Mouse (Mus musculus) layer of hippocampus, adult 8-10 months (tissue): ENCODE data around the gene Grin2b. TPM values are rescaled to one million over a fixed set of nuclear protein-coding genes. Genes with fewer than 3 reads are reported as not detected.

Source experiments
- DNase-seq, 2 experiments: peaks; one replicate each; pipeline ENCODE4 v3.0.0; 2022; ENCODE audit warnings: low spot score in 2 of 2
- total RNA-seq, 4 experiments: library from RNA; stranded (reverse); gene quantifications; 2 replicates each; pipeline ENCODE4 v1.2.4; 2022

Grin2b gene
- total RNA-seq, 4 experiments from 2014 or later: 262 to 321 (median 293) TPM

DNA sequence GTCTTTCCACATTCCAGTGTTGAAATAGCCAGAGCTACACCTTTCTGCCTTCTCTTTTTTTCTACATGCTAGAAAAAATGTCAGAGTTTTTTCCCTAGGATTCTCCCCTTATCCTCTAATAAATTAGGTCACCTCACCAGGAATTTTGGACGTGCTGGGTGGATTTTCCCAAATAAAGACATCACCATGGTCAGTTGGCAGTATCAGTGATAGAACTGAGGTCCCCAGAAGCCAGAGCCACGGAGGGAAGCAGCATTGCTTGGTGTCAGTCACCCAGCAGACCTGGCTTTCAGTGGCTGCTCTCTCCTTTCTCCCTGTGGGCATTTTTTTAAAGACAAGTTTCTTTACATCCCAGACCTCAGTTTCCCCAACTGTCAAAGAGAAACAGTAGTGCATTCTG is 68.1 kb downstream of the Grin2b start:
- DNase-seq: no peak

- DNase-seq: no peak
These were observed 73.1 kb downstream of the Grin2b start for GRCm38 (mm10) chr6:136100241-136100640.

- no peak for DNase-seq
These were observed 77.0 kb downstream of the Grin2b start for GRCm38 (mm10) chr6:136096269-136096668.

- DNase-seq: no peak
These were observed 93.1 kb downstream of the Grin2b start for GRCm38 (mm10) chr6:136079991-136080734.

- DNase-seq: no peak
These were observed 100.8 kb downstream of the Grin2b start for GRCm38 (mm10) chr6:136072326-136073054.

DNA sequence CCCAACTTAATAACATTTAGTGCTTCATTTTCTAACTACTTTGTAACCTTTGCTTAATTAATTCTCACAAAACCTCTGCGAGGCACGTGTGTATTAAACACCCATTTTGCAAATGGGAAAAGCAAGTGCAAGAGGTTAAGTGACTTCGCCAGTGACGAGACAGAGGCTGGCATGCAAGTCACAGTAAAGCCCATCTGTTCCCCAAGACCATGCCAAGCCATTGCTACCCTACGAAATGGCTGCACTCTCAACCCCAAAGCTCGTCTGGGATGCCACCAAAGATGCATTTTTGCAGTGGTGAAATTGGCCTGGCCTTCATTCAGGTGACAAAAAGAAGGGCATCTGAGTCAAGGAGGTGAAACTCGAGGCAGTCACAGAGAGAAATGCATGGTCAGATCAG is 103.2 kb downstream of the Grin2b start:
- no peak for DNase-seq

DNA sequence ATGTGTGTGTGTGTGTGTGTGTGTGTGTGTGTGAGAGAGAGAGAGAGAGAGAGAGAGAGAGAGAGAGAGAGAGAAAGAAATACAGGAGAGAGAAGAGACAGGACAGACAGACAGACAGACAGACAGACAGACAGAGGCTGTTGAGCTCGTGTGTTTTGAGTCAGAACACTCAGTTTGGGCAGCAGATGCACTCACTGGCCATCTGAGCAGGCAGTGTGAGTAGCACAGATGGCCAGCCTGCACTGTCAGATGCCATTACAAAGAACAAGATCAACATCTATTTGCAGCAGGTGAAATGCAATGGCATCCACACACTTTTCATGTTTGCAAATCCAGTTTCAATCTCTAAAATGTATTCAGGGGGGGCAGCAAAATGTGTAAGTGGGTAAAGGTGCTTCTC is 120.0 kb downstream of the Grin2b start:
- DNase-seq: no peak

GRCm38 (mm10) chr6:136050346-136050745 is 123.0 kb downstream of the Grin2b start:
- no peak for DNase-seq

DNA sequence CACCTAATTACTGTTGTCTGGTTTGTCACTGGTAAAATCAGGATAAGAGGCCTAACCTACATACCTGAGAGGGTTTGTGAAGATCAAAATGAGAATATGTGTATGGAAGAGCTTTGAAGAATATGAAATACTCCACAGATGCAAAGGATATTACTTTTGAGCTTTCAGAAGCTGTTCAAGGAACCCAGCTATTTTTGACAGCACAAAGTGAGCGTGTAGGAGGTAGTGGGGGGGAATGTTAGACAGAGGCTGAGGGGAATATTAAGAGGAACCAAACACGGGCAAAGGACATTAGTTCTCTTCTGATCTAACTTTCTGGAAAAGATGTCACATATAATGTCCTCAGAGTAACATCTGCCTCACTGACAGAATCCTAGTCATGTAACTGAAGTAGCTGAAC is 125.2 kb downstream of the Grin2b start:
- DNase-seq: no peak

DNA sequence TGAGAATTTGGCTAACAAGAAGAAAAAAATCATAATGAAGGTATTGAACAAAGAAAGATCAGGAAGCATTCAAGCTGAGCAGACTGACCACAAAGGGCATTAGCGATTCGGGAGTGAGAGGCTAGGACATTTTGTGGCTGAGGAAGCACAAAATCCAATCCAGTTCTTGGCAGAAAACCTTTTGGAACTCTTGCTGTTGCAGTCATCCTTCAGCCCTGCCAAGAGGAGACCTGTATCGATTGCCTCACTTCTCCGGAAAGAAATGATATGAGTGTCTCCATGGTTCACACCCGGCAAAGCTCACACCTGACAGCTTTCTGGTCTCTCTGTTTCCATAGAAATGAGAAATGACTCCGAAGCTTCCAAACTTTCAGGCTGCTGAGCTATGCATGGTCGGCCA is 127.2 kb downstream of the Grin2b start:
- no peak for DNase-seq

DNA sequence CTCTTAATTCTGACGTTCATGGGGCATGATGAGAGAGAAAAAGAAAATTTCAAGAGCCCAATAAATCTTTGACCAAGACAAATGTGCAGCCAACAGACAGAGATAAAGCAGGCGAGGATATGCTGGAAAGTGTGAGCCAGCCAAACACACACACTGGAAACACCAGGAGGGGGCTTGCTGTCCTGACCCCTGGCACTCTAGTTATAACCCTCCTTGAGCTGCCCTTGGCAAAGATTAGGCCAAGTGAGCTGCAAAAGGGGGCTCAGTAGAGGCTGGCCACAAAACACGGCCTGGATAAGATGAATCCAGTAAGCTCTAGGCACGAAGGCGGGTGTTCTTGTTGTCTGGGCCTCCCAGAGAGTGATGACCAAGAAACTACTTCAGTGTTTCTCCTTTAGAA is 128.8 kb downstream of the Grin2b start:
- no peak for DNase-seq

GRCm38 (mm10) chr6:136042375-136042774 is 130.9 kb downstream of the Grin2b start:
- no peak for DNase-seq

DNA sequence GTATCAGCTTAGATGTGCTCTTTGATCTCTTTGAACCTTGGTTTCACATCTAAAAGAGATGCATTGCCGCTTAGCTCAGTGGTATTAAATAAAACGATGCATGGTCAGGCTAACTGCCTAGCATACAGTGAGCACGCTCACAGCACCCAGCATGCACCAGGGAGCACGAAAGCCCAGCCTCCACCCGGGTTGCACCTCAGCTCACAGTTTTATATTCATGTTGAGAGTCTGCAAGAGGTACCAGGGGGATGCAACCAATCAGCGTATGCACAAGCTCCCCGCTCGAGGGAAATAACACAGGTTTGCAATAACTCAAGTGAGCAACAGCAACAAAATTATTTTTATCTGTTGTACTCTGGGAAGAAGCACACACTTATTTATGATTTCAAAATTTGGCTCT is 131.5 kb downstream of the Grin2b start:
- DNase-seq: no peak

DNA sequence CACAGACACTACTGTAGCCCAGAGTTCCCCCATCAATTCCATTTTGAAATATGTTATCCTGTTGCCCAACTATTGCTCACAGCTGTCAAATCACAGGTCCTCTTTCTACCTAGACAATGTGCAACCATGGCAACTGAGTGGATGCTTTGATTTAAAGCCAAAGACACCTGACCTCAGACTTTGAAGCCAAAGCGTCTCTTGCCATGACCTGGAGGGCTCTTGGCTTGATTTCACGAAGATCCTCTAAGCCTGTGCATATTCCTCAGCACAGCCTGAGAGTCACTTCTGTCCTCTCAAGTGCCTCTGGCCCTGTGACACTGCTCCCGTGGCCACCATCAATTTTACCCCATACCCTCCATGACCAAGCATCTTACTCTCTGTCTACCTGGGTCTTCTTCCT is 132.4 kb downstream of the Grin2b start:
- no peak for DNase-seq

- DNase-seq: no peak
These were observed 143.9 kb downstream of the Grin2b start for GRCm38 (mm10) chr6:136029235-136029939.

- no peak for DNase-seq
These were observed 146.4 kb downstream of the Grin2b start for GRCm38 (mm10) chr6:136026936-136027335.

- no peak for DNase-seq
These were observed 147.5 kb downstream of the Grin2b start for GRCm38 (mm10) chr6:136025801-136026200.

DNA sequence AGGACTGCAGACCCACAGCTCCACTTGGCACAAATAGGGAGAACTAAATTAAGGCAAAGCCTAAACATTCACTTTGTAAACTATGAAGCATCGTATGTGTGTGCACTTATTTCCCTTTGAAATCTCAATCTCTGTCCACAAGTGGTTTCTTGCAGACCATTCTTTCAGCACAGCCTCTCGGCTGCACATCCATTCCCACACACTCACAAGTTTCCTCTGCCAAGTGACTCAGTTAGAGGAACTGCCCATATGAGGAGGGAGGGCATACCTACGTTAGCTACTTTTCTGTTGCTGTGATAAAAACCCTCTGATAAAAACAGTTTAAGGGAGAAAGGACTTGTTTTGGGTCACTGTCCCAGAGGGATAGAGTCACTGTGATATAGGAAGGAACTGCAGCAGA is 152.9 kb downstream of the Grin2b start:
- no peak for DNase-seq

GRCm38 (mm10) chr6:136018962-136019361 is 154.3 kb downstream of the Grin2b start:
- no peak for DNase-seq

DNA sequence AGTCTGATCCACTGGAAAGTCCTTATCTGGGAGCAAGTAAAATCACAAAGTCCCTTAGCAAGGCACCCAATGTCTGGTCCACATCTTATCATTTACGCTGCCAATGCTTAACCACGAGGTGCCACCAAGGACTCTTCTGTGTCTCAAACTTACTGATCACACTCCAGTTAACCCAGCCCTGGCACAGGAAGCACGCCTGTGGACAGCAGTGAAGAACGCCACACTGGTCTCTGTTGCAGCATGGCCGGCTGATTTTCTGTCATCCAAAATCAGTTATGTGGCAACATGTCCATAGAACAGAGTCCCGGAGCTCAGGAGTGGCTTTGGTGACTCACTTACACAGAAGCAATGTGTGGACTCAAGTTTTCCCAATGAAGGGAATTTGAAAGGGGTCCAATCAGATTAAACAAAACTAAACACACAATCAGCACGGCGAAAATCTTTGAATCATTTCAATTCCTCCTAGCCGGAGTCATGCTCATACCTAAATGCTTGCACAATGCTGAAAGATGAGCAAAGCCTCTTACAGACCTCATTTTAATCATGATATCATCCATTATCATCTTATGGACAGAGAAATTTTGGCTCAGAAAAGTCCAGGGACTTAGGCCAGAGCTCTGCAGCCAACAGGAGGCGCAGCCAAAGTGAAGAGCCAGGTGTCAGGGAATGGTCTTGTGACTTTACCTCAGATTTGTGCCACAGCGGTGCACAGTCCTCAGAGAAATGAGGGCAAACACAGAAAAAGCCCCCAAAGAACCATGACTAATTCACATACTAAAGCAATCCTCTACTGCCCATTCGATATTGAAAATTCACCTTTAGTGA is 159.5 kb downstream of the Grin2b start:
- no peak for DNase-seq

DNA sequence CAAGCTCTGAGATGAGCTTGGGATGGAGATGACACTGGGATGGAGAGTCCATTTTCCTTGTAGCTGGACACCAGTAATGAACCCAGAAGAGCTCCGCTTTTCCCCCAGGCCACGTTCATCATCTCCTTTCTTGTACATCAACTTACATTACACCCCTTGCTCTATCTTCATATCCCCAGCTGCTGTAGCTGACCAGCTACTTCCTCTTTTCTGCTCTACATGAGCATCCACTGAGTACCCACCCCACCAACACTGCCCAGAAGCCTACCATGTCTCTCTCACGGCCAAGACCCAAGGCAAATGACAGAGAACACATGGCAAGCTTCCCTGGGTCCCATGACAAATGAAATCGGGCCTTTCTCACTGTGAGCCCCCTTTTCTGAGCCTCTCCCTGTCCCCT is 161.8 kb downstream of the Grin2b start:
- DNase-seq: no peak

DNA sequence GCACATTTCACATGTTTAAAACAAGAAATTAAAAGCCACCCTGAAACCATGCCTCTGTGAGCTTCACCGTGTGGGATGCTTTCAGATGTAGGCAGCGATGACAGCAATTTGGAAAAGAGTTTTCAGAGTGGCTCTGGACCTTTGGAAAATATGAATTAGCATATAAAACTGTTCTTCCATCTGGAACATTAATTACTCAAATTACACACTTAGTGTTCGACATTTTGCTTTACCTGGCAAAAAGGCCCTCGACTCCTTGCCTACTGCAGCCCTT is 162.3 kb downstream of the Grin2b start:
- no peak for DNase-seq
